Mouse (Mus musculus): ENCODE measurements at regions not wholly inside any gene's neighbourhood (a gene's known extent, or its start where the extent isn't known, plus 50 kb on each side); places are given as distances from the start of the nearest gene placed in this dataset.

DNA sequence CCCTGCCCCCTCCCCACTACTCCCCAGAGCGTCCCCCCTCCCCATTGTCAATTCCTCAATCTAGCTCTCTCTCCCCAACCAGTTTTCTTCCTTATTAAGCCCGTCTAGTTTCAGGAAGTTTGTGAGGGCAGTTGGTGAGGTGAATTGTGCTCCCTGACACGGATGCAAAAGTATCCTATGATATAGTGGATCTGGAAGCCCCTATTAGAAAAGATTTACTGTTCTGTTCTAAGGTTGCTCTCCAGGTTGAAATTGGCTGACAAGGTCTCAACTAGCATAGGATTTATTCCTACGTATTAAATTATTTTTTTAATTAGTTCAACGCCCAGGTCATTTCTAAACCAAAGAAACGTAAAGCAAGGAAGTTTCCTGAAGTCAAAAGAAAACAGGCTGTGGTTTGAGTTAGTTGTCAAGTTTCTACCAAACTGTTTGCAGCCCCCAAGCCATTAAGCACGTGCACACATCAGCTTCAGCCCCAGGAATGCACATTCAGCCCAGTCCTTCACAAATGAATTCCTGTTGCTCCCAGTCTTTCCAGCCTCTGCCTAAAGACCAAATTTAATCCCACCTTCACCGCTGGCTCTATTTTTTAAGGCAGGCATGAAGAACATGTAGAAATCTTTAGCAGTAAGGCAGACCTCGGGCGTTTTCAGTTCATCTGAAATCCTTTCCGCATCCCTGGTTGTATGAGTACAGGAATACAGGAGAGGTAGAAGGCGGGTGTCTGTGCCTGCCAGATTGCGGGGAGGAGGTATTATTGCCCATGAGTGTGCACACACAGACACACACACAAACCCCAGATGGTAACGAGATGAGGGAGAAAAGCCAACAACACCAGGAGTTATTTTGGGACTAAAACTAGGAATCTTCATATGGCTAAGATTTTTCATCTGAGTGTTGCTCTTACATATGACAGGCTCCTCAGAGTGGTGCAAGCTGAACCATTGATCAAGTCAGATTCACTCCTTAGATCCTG is 375.5 kb downstream of the Nuf2 start:
- DNase-seq (ENCODE audit: low spot score in 2 of 2), result peak; percentile 15 to 31

- no peak for DNase-seq (ENCODE audit: low spot score in 2 of 2)
Observed at GRCm38 (mm10) chr1:169142216-169142615, 389.0 kb downstream of the Nuf2 start.

DNA sequence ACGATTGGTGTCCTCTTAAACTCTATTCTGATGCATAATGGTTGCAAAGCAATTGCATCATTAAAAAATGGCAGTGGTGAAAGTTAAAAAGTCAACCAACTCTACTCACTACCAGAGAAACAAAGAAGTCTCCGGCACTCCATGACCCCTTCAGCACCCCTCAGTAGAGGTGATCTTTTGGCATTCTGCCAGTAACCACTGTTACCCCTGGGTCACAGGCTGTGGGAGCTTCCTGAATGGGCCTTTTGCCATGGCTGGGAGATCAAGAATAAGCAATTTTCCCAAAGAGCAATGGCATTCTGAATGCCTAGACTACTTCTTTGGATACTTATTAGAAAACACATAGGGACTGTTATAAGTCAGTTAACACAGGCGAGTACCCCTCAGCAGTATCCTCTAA is 391.2 kb downstream of the Nuf2 start:
- DNase-seq (ENCODE audit: low spot score in 2 of 2), result no peak

DNA sequence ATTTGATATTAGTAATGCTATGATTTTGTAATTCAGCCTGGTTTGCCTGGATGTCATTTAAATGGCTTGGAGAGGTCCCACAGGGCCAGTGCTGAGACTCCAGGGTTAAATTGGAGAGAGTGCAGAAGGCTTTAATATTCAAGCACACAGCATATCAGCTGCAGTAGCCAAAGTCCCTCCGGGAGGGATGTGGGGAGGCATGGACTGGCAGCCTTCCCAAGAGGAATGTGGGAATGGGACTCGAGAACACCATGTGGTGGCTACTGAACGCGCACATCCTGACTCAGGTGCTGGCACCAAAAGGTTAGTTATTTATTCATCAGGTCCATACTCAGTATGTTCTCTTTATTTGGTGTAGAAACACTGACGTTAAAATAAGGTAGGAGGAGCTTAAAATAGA is 391.8 kb downstream of the Nuf2 start:
- DNase-seq (ENCODE audit: low spot score in 2 of 2), result no peak

DNA sequence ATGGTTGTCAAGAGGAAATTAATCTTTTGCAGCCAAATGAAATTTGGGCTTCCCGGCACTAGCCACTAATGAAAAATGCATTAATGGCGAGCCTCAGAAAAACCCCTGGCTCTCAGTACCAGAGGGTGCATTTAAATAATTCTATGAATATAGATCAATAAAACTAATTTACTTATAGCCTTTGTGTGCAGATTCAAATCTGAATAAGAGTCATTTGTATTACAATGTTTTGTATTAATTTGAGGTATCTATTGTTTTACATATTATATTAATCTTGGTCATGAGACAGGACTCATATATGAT is 392.1 kb downstream of the Nuf2 start:
- no peak for DNase-seq (ENCODE audit: low spot score in 2 of 2)

DNA sequence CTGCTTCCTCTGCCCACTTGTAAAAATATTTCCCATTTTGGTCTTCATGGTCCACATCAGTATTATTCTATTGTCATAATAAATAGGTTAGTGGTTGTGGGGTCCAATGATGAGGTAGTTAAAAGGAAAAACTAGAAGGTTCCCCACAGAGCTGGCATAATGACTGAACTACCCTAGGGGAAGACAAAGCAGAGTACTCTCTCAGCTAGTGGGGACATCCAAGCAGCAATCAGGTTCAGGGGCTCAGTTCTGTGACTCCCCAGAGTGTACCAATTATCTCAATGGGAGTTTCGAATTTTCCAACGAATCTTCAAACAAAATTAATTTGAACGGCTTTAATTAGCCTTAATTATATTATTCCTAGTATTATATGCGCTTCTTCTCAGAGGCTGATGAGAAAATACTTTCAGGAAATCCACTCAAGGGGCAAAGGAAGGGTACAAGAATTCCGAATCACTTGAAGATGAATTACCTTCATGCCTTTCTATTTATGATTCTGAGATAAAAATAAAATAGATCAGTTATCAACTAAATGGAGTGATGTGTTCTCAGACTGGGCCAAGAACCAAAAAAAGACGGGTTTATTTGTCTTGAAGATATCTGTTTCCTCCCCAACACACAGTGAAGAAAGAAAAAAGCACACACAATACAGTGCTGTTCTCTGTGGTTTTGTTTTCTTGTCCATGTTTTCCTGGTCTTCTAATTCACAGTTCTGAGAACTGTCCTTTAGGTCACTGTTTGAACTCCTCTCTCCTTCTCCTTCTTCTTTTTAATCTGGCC is 392.7 kb downstream of the Nuf2 start:
- no peak for DNase-seq (ENCODE audit: low spot score in 2 of 2)

GRCm38 (mm10) chr1:169135542-169135941 is 395.7 kb downstream of the Nuf2 start:
- no peak for DNase-seq (ENCODE audit: low spot score in 2 of 2)

DNA sequence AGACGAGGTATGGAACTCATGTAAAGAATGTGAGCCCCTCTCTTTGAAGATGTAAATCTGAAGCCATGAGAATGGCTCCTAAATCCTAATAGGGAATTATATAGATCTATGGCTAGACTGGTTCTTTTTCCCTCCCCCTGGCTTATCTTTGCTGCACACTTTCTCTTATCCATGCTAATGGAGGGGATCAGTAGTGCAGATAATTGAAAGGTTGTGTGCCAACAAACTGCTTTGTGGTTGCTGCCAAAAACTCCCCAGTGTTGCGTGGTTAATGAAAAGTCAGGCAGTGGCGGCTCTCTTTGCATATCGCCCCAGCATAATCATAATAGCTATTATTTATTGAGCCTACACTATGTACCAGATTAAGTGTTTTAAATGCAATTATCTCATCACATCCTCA is 427.6 kb downstream of the Nuf2 start:
- DNase-seq (ENCODE audit: low spot score in 2 of 2), result no peak

DNA sequence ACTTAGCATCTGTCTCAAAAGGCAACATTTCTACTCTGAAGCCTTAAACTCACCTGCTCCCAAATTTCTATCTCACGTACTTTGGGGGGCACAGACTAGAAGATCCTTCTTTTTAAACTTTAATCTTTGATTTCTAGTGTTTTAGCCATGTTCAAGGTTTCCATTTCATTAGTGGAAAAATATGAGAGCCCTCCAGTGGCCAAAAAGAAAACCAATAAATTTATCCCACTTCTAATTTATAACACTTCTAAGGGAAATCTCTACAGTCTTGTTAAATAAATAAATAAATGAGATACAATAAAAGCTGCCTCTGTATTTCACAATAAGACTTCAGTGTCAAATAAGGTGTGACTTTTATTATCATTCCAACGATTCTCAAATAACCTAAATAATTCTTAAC is 428.2 kb downstream of the Nuf2 start:
- DNase-seq (ENCODE audit: low spot score in 2 of 2), result no peak

GRCm38 (mm10) chr1:169099221-169099620 is 432.0 kb downstream of the Nuf2 start:
- no peak for DNase-seq (ENCODE audit: low spot score in 2 of 2)

GRCm38 (mm10) chr1:169096737-169097136 is 434.5 kb downstream of the Nuf2 start:
- DNase-seq (ENCODE audit: low spot score in 2 of 2), result no peak

DNA sequence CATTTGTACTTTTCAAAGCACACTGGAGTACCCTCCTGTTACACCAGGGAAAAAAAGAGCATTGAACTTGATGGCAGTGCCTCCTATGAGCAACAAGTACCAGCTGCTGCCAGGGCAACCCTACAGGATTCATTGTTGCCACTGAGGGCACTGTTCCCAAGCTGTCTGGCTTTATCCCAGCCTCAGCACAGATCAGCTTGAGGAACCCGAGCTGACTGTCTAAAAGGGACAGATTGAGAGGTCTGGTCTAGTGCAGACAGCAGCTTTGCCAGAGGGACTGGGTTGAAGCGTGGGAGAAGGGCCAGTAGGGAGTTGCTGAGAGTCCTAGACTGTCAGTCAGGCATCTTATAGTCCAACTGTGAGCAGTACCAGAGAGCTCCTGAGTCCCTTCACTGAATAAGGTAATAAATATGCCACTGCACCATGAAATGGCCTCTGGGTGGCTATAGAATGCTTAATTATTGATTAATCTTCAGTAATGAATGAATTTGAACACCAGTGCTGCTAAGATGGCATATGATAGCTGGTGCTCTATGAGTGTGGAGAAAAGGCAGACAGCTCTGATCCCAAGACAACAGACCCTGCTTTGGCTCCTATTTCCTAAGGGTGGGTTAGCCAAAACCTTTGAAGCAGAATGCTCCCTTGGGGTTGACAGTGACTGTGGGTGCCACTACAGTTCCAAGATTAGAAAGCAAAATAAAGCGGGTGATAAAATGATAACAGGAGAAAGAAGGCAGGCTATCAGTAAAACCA is 437.5 kb downstream of the Nuf2 start:
- no peak for DNase-seq (ENCODE audit: low spot score in 2 of 2)

DNA sequence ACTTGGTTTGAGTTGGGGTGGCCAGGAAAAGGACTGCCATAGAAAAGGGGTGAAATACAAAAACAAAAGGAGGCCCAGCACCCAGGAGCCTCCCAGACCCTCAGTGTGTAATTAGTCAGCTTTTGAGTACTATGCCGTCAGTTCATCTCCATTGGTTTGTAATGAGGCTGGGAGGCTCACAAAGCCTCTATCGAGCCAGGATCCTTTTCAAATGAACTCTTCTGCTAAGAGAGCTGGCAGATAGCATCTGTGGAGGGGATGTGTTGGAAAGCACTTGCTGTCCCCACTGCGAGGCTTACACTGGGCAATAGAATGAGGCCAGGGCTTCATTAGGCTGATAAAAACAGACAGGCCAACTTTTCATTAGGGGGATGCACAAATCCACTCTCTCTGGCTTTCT is 445.2 kb downstream of the Nuf2 start:
- no peak for DNase-seq (ENCODE audit: low spot score in 2 of 2)

- no peak for DNase-seq (ENCODE audit: low spot score in 2 of 2)
Observed at GRCm38 (mm10) chr1:169080686-169081085, 450.6 kb downstream of the Nuf2 start.

DNA sequence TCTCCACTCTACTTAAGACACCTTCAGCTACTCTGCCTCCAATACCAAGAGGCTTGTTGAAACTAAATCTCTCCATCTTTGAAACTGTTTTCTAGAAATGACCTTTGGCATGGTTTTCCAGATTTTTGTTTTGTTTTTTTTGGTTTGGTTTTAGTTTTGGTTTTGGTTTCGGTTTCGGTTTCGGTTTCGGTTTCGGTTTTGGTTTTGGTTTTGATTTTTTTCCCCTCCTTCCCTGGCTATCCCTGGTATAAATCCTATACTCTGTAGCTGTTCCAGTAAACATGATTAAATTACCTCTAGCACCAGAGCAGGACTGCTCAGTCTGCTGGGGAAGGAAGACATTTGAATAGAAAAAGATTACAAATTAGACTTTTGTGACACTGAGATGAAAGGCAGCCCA is 454.0 kb downstream of the Nuf2 start:
- no peak for DNase-seq (ENCODE audit: low spot score in 2 of 2)

GRCm38 (mm10) chr1:169076006-169076405 is 455.3 kb downstream of the Nuf2 start:
- no peak for DNase-seq (ENCODE audit: low spot score in 2 of 2)

DNA sequence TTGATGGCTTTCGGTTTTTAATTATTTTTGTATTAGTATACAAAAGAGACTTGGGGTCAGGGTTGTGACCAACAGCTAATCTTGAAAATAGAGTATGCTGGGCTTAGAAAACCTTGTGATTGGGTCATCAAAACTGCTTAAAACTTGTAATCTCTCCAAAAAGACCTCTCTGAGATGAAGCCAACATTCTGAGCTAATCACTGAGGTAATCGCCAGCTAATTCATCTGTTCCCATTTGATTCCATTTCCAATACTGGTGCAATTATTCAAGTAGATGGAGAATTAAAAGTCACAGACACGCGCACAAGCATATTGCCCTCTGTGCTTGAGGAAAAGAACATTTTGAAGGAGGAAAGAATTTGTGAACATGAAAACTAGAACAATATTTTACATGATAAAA is 459.9 kb downstream of the Nuf2 start:
- no peak for DNase-seq (ENCODE audit: low spot score in 2 of 2)

DNA sequence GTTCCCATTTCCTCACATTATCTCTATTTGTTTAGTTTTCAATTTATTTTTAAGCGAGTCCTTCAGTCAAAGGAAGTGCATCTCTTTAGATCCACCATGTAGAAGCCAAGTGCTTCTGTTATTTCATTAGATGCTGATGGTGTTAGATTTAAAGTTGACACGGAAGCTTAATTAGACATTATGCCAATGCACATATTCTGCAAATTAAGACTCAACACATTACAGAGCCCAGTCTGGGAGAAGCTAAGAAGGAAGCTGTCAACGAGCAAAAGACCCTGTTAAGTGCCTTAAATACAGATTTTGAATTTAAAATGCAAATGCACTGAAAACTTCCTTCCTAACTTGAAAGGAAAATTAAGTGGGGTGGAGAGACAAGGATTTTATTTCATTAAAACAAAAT is 461.6 kb downstream of the Nuf2 start:
- DNase-seq (ENCODE audit: low spot score in 2 of 2), result no peak

GRCm38 (mm10) chr1:169066795-169067194 is 464.5 kb downstream of the Nuf2 start:
- no peak for DNase-seq (ENCODE audit: low spot score in 2 of 2)

GRCm38 (mm10) chr1:169060627-169061026 is 470.6 kb downstream of the Nuf2 start:
- no peak for DNase-seq (ENCODE audit: low spot score in 2 of 2)

DNA sequence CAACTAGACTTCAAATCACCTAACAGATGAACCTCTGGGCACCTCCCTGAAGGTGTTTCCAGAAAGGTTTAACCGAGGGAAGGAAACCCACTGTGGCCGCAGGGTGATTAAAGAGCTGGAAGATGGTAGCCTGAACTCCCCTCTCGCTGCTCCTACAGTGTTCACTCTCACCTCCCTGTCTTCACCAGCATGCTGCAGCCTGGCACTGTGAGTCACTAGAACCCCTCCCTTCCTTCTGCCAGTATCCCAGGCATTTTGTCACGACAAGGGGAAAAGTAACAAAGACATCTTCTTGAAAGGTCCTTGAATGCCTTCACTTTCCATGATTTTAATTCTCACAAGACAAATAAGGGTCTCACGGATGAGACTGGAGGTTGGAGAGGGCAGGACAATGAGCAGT is 471.1 kb downstream of the Nuf2 start:
- no peak for DNase-seq (ENCODE audit: low spot score in 2 of 2)

DNA sequence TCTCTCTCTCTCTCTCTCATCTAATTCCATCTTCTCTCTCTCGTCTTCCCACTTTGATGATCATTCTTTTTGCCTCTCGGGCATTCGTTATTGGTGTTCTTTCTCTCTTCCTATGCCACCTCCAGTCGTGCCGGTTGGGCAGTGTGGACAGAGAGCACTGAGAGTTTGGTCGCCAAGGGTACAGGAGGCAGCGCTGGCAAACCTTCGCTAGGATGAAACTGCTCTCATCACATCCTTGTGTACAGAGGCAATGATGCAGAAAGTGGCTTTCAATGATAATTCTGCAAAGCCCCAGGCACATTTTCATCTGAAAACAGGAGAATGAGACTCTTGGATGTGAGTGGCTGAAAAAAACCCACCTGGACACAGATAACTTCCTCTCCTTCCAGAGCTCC is 479.4 kb downstream of the Nuf2 start:
- no peak for DNase-seq (ENCODE audit: low spot score in 2 of 2)
